Mouse (Mus musculus): Measurements from ENCODE around the gene Krt13.
A peak's percentile ranks its signal among the peaks of the same experiment; 100 is the strongest.

The Krt13 gene

GRCm38 (mm10) chr11:100121466-100121865 is at the start of gene Krt13:
Gene Krt13 (minus strand): TSS chr11:100121566.
- DNase-seq (ENCODE audit: low read depth) = no peak

GRCm38 (mm10) chr11:100168765-100169762 is 47.7 kb upstream of the Krt13 start:
- DNase-seq (ENCODE audit: low read depth) = peak; percentile 71

GRCm38 (mm10) chr11:100168071-100168470 is 46.7 kb upstream of the Krt13 start:
- DNase-seq (ENCODE audit: low read depth) = no peak

GRCm38 (mm10) chr11:100164392-100164791 is 43.0 kb upstream of the Krt13 start:
- no peak for DNase-seq (ENCODE audit: low read depth)

- DNase-seq (ENCODE audit: low read depth) = no peak
Observed at GRCm38 (mm10) chr11:100157908-100158477, 36.6 kb upstream of the Krt13 start.

GRCm38 (mm10) chr11:100157331-100157730 is 36.0 kb upstream of the Krt13 start:
- DNase-seq (ENCODE audit: low read depth) = no peak

- DNase-seq (ENCODE audit: low read depth) = no peak
Observed at GRCm38 (mm10) chr11:100155497-100156255, 34.3 kb upstream of the Krt13 start.

GRCm38 (mm10) chr11:100148615-100149330 is 27.4 kb upstream of the Krt13 start, which contains the start of gene Krt19:
Gene Krt19 (minus strand): TSS chr11:100148665.
- DNase-seq (ENCODE audit: low read depth) = no peak

GRCm38 (mm10) chr11:100147566-100148353 is 26.4 kb upstream of the Krt13 start:
- DNase-seq (ENCODE audit: low read depth) = no peak

GRCm38 (mm10) chr11:100145858-100146560 is 24.6 kb upstream of the Krt13 start:
- DNase-seq (ENCODE audit: low read depth) = no peak

- DNase-seq (ENCODE audit: low read depth) = no peak
Observed at GRCm38 (mm10) chr11:100145104-100145503, 23.7 kb upstream of the Krt13 start.

- DNase-seq (ENCODE audit: low read depth) = no peak
Observed at GRCm38 (mm10) chr11:100140966-100141365, 19.6 kb upstream of the Krt13 start.

GRCm38 (mm10) chr11:100139391-100139790 is 18.0 kb upstream of the Krt13 start:
- DNase-seq (ENCODE audit: low read depth) = no peak

- no peak for DNase-seq (ENCODE audit: low read depth)
Observed at GRCm38 (mm10) chr11:100138809-100139208, 17.4 kb upstream of the Krt13 start.

- no peak for DNase-seq (ENCODE audit: low read depth)
Observed at GRCm38 (mm10) chr11:100137693-100138092, 16.3 kb upstream of the Krt13 start.

- DNase-seq (ENCODE audit: low read depth) = no peak
Observed at GRCm38 (mm10) chr11:100136559-100136958, 15.2 kb upstream of the Krt13 start.

- DNase-seq (ENCODE audit: low read depth) = no peak
Observed at GRCm38 (mm10) chr11:100135731-100136130, 14.4 kb upstream of the Krt13 start, which contains the start of gene Krt15. Gene Krt15 (minus strand): TSS chr11:100135928.

- DNase-seq (ENCODE audit: low read depth) = no peak
Observed at GRCm38 (mm10) chr11:100124901-100125300, 3.5 kb upstream of the Krt13 start.

- no peak for DNase-seq (ENCODE audit: low read depth)
Observed at GRCm38 (mm10) chr11:100120331-100120730, 1.0 kb downstream of the Krt13 start.

GRCm38 (mm10) chr11:100113742-100114029 is 7.7 kb downstream of the Krt13 start:
- no peak for DNase-seq (ENCODE audit: low read depth)
